Mouse (Mus musculus) kidney, adult 2 months (tissue): ENCODE measurements at regions not wholly inside any gene's neighbourhood (a gene's known extent, or its start where the extent isn't known, plus 50 kb on each side); places are given as distances from the start of the nearest gene placed in this dataset.

ENCODE experiments used
- CTCF ChIP-seq: fragments of 200-500 bp; conservative IDR thresholded peaks from 2 replicates; pipeline ENCODE4 v1.5.1; 2011; ENCODE audit warnings: low read depth, mild to moderate bottlenecking, control low read depth, low read length, moderate library complexity, mixed read lengths; ENCODE audit not compliant: insufficient read depth, insufficient read length
- POLR2A ChIP-seq: fragments of 200-500 bp; IDR thresholded peaks from one replicate; pipeline ENCODE4 v1.6.1; 2011; ENCODE audit warnings: low read depth, low read length, control low read depth

DNA sequence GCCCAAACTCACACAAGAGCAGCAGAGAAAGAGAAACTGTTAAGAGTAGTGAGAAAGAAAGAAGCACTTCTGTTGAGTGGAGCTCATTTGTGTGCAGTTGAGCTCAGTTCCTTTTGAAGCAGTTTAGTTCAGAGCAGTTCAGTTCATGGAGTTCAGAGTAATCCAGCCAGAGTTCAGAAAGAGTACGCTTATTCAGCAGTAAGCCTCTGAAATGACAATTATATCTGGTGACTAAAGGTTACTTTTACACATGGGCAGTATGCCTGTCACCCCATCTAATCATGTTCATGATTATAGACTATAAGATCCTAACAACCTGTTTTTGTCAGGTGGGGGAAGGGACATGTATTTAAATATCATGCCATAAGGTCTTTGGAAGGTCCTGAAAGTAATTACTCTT lies 333.9 kb upstream of the Klf6 start:
- TF ChIP-seq CTCF (no peak), POLR2A (no peak)
